Mouse (Mus musculus): ENCODE data around the gene Ccdc82.

GRCm38 (mm10) chr9:13242321-13242720 is 4.4 kb upstream of the Ccdc82 start:
- TF ChIP-seq POLR2A (IDR thresholded peaks at IDR 0.05; ENCODE audit: borderline replicate concordance, extremely low read depth, insufficient read depth, insufficient read length, poor library complexity, severe bottlenecking): no peak
- no peak for TF ChIP-seq CTCF (IDR thresholded peaks at IDR 0.05; ENCODE audit: borderline replicate concordance, extremely low read depth, insufficient read depth, insufficient read length)
